Mouse (Mus musculus) adrenal gland, postnatal 14 days (tissue): ENCODE results near the gene Il1rn. TPM values are rescaled to one million over a fixed set of nuclear protein-coding genes. Genes with fewer than 3 reads are reported as not detected.

ENCODE experiments used
- DNase-seq: peaks from one replicate; pipeline ENCODE4 v3.0.0; 2021; ENCODE audit warnings: mixed read lengths
- long read RNA-seq, 2 experiments: library from polyadenylated mRNA; stranded (forward); transcript quantifications; one replicate each; pipeline ENCODE4 v2.0.0; 2021
- total RNA-seq: library from RNA; stranded (reverse); gene quantifications from 2 replicates; pipeline ENCODE4 v1.2.3, GENCODE M21; 2021

Il1rn gene
- 0.56 and 1.0 TPM in 2 replicates for total RNA-seq
- long read RNA-seq, experiment 1, result 0 reads
- long read RNA-seq, experiment 2, partial matches to known transcripts, result 0 of 2 reads
- long read RNA-seq, experiment 2, other reads (novel, unspliced or antisense), result 0 of 2 reads

DNA sequence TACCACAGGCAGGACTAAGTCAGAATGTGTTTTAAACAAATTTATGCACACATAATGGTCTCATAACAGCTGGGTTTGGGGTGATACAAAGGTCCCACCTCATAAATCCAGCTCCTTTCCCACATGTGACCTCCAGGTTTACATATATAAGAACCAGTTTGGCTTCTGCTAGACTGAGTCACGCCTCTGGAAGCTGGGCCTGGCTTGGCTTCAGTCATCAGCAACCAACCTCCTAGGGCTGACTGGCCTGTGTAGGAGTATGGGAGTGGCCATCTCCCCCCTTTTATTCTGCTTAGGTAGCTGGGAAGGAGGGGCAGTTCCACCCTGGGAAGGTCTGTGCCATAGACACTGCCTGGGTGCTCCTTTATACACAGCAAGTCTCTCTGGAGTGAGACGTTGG lies at the start of gene Il1rn:
Gene Il1rn, plus strand, starts transcription at position 309 of the 400 bp plus-strand sequence.
- no peak for DNase-seq

DNA sequence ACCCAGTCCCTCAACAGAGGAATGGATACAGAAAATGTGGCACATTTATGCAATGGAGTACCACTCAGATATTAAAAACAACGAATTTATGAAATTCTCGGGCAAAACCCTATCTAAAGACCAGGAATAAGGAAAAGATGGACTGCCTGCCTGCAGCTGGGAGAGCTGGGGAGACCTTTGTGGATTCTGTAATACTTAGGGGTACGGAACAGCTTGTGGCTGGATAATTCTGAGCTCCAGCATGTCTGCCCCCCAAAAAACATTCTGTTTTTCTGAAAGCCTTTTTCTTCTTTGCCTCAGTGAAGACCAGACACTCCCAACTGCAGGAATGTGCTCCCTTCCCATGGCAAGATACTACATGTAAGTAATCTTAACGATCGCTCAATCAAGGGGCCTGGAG lies 45.8 kb upstream of the Il1rn start, which contains the start of gene Il1f10:
Gene Il1f10, plus strand, starts transcription at position 301 of the 400 bp plus-strand sequence.
- no peak for DNase-seq

DNA sequence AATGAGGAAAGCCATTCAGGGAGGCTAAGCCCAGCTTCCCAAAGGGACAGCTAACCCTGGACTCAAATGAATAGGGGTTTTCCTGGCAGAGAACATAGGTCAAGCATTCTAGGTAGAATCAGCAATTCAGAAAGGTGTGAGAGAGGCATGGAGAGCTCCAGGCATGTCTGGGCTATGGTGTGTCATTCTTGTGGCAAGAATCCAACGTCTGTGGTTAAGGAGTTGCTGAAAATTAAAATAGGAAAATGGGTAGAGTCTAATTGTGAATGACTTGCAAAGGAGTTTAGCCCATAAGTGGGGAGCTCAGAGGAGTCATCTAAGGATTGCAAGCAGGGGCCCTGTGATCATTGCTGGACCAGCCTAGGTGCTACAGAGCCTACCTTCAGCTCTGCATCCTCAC lies 42.0 kb upstream of the Il1rn start:
- no peak for DNase-seq

DNA sequence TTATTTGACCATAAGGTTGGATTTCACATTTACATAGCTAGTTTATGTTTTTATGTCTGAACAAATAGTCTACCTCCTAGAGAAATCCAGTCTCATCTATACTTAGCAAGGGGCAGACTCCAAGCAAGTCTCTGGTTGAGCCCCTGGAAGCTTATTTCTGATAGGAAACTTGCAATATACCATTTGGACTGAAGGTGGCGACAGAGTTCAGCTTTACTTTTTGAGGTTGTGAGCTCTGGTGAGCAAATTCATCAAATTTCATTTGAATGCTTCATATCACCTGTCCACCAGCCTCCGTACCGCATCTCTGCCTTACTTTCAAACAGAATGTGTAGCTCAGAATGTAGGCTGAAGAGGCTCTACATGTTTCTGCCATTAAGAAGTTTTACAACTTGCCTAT lies 39.8 kb upstream of the Il1rn start:
- DNase-seq, result peak; percentile 47

DNA sequence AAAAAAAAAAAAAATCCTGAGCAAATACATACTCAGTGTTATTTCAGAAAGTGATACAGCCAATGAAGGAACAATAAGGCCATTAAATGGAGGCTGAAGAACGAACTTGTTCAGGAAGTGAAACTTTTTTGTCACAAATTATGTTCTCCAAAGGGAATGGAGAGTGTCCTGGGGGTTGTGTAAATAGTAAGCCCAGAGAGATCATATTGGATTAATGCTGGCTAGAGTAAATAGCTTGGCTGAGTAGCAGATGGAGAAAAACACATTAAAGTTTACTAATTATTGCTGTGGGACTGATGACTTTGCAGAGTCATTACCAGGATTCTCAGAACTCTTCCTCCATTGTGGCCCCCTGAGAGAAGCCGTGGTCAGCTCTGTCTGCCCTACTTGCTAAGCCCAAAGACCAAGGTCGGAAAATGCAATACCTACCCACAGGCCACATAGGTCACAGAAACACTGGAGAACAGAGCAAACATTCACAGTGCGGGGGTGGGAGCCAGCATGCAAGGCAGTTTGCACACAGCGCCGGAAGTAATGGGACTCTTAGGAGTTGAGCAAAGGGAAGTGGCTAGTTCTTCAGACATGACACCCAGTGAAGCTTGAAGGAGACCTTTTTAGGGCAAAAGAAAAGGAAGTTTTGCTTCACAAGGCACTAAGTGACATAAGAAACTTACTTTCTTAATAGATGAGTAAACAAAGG lies 25.2 kb upstream of the Il1rn start:
- no peak for DNase-seq

DNA sequence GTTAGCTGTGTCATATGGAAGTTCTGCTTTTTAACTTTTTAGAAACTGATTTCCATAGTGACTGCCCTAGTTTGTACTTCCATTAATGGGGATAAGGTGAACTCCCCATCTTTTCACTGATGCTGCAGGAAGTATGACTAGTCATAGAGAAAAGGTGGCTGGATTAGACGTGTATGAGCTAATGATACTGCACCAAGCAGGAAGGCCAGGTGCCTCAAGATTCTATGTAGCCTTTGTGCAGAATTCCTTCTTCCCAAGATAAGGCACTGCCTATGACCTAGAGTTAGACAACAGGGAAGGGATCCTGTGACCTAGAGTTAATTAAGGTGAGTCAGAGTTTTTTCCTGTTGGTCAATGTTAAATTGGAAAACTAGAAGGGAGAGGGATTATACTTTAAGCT lies 19.7 kb upstream of the Il1rn start:
- no peak for DNase-seq

DNA sequence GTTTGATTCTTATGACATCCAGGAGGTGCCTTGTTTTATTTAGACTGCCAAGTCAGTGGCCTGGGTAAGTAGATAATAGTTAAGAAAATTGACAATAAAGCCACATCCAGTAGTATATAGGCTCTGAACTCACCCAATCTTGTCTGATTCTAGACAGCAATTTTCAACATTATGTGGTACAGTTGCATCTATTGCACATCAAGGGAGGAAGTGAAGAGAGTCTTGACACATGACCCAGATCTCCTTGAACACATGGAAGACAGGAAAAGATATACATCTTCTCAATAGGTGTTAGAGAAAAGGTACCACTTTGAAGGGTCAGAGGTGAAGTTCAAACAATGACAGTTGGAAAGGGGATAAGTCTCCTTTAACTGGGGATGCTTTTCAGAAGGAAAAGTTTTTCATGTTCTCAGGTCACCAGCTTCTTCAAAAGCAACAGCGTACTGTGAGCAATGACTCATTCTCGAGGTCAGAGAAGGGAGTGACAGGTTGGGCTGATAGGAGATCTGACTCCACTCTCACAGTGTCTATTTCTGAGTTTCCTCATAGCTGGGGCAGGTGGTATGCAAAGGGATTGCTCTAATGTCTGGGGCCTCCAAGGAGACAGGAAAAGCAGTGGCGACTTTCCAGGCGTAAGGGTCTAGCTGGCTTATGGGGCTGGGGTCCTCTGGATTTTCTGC lies 18.6 kb upstream of the Il1rn start:
- no peak for DNase-seq

DNA sequence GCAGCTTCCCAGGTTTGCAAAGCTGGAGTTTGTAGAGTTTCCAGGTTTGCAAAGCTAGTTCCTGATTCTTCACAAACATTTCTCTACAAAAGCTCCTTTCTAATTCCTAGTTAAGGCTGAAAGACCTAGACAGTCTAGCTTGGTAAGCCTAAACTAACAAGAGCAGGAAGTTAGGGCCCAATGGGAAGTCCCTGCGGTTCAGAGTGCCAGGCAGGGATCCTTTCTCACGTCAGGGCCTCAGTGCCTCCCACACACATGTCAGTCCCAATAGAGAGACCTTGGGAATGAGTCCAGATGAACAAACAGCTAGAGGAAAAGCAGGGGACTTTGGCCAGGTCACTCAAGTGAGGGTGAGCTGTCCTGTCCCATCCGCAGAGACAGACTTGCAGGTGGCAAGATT lies 1.3 kb upstream of the Il1rn start:
- peak; percentile 36 for DNase-seq

DNA sequence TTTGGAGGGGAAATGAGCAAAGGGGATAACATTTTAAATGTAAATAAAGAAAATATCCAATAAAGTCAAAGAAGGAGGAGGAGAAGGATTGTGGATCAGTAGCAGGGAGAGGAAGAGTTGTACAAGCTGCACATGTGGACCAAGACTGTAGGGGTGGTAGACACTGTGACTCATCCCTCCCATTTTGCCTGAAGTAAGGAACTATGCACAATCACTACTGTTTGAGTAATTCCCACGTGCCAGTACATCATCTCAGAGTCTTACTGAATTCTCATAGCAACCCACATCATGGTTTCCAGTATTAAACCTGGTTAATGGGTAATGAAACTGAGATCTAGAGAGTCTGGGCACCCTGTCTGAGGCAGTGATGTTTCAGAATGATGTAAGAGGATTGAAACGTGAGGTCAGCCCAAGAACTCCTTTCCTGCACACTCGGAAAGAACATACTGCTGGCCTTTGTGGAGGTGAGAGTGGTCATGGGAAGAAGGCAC lies 4.8 kb downstream of the Il1rn start:
- DNase-seq, result no peak

DNA sequence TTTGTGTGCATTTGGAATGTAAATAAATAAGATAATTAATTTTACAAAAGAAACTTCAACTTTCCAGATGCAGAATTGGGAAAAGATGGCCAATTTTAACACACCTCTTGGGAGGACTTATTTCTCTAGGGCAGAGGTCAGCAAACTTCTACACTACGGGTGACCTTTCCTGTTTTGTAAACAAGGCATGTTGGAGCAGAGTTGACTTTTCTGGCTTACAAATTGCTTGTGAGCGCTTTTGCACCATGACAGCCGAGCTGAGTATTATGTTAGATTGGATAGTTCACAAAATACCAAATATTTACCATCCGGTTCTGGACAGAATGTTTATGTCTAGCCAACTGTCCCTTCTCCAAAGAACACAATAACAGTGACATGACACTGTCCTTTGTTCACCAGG lies 8.0 kb downstream of the Il1rn start:
- no peak for DNase-seq

DNA sequence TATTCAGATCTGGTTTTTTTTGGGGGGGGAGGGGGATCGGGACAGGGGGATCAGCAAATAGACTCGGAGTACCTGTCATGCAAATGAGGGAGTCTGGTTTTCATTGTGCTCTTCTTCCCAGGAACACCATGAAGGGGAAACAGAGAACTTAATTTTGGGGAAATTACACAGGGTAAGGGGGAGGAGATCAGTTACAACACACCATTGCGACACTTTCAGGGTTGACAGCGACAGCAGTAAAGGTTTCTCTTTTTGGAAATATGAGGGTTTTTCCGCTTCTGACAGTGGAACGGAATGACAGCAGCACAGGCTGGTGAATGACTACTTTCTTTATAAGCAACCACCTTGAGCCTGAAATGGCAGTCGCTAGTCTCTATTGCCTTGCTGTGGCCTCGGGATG lies 8.4 kb downstream of the Il1rn start:
- DNase-seq, result no peak

DNA sequence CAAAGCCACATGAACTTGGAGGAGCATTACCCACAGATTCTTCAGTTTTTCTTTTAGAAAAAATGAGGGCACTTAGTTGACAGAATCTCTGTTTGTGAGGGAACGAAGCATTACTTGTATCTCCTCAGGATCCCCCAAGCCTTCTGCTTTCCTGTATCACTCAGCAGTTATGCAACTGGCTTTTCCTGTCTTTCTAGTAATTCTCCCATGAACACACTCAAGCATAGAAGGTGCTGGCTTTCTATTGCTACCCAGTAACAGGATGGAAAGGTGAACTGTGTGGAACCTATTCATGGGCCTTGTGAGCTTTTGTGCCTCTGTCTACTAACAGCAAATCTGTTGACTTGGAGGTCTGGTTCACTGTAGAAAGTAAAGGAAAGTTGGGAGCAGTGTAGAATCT lies 11.3 kb downstream of the Il1rn start:
- no peak for DNase-seq

DNA sequence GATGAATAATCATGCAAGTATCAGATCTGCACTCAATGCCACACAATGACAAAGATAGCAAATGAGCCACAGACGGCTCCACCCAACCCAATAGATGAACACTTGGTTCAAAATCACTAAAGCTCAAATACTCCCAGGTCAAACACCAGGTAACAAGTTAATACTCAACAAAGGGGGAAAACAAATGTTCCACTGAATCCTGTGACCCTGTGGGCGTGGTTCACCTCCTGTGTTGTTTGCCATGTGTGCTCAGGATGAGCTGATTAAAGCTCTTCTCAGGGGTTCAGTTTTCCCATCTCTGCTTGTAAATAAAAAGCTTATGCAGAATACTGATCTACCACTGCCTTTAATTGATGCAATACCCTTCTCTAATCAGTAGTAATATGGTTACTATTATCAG lies 14.5 kb downstream of the Il1rn start:
- DNase-seq, result no peak

DNA sequence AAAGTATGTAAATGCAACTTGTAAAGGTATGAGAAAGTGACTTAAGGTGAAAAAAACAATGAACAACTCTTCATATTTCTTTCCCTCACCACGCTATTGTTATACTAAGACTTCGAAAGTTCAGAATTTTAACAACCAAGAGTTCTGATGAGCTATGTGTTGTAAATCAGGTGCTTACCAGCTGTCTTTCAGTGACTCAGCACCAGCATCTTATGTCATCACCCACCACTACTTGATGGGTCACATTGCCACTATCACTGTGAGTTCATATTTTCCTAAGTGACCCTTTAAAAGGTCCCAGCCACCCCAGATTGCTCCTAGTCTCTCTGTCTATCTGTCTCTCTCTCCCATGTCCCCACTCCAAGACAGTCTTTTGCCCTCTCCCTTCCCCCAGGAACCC lies 16.4 kb downstream of the Il1rn start:
- DNase-seq, result no peak

DNA sequence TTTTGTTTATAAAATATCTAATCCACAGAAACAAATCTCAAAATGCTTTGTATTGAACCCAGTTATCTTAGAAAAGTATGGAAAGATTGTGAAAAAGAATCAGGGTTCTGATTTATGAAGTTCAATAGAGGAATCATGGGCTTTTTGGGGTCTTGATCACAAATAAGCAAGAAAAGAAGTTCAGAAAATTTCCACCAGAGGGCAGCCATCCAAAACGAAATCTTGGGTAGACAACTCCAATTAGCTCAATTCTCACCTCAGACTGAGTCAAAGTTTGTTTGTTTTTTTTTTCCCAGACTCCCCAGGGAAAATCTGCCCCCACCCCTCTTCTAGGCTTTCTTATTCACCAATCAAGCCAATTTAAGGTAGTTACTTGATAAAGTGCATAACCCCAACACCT lies 21.0 kb downstream of the Il1rn start:
- DNase-seq, result peak; percentile 31

DNA sequence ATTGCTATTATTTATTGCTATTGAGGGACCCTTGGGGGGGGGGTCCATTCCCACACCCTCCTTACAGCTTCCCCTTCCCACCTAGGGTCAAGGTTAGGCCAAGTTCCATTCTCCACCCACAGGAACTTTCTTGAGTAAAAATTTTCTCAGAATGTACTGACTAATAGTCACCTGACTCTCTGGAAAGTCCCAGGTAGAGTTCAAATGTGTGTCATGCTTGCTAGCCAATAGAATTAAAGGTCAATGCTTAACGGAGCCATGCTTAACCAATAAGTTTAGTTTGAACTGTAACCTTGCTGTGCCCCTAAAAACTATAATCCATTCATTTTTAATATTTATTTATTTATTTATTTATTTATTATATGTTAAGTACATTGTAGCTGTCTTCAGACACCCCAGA lies 22.7 kb downstream of the Il1rn start:
- no peak for DNase-seq

DNA sequence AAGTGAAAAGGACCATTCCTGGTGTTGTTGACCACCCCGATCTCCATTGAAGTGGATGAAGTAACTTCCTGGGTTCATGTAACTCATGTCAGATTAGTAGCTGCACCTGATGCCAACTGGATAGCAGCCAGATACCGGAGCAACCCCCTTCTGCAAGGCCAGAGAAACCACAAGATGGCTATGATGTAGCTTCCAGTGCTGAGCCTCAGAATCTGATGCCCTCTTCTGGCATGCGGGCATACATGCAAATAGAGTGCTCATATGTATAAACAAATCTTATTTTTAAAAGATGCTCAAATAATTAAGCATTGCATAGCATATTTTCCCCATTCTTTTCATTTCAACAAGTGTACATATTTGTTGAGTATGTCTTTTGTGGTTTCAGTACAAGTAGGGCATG lies 27.2 kb downstream of the Il1rn start:
- no peak for DNase-seq

DNA sequence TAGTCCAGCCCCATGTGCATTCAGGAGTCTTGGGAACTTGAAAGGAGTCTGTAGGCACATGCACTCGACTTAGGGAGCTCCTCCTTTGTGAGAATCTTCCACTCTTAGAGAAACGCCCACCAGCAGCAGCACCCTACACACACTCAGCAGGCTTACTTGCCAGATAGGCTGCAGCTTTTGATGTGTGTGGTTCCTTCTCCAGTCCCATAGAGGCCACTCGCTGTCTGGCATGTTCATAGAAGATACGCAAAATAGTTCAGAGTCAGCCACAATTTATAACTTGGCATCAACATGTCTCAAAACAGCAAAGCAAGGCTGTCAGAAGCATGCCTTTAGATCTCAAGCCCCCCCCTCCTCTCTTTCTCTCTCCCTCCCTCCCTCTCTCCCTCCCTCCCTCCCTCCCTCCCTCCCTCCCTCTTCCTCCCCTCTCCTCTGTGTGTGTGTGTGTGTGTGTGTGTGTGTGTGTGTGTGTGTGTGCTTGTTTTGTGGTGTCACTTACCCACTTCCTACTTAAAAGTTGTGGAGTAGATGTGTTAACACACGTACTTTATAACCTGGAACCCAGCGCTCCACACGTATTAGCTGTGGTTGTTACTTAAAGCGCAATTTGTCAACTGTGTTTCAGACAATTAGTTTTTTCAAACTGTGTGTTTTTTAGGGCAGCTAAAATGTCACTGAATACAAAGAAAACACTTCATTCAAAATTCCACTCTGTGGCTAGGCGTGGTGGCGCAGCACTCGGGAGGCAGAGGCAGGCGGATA lies 29.7 kb downstream of the Il1rn start:
- DNase-seq, result no peak

DNA sequence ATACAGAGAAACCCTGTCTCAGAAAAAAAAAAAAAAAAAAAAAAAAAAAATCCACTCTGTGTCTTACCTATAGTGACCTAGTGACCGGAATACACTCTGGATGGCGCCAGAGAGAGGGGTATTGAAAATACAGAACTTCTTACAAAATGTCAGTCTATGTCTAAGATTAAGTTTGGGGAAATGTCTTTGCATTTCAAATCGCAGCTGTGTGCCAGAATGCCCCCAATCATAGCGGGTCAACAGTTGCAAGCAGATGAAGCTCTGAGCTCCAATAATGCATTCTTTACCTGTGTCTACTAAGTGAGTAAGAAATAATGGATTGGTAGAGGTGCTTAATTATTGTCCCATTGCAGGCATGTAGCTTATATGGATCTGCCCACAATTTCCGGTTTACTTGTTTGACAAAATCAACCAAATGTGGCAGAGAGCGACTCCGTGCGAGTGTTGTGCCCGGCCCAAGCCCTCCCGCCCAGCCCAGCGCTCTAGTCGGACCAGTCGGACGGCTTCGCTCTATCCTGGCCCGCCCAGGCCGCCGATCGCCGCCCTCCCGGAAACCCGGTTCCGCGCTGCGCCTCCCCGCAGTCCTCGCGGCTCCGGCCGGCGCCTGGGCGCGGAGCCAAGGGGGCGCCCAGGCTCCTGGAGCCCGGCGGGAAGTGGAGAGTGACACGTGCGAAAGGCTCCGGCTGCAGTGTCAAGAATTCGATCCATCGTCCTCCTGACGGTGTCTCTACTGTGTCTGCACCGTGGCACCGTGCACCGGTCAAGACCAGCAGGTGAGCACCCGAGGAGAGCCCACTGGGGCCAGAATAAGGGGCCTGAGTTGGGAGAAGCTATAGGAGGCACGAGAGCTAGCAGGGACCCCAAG lies 30.6 kb downstream of the Il1rn start, which contains the start of gene Psd4:
Gene Psd4, plus strand, starts transcription at position 551 of the 865 bp plus-strand sequence.
- peak; percentile 84 for DNase-seq

DNA sequence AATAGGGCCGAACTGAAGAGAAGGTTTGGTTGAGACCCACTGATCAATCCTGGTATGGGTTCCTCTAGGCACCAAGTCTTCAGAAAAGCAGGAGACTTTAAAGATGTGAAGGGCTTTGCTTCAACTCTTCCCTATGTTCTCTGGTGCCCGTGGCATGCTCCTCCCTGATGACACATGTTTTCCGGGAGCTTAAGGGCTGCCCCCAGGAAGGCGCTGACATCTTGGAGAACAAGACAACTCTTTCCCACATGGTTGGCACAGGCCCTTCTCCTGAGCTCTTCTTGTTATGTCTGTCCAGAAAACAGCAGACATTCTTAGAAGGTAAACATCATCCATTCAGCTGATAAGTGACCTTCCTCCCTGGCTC lies 31.2 kb downstream of the Il1rn start:
- DNase-seq, result no peak

DNA sequence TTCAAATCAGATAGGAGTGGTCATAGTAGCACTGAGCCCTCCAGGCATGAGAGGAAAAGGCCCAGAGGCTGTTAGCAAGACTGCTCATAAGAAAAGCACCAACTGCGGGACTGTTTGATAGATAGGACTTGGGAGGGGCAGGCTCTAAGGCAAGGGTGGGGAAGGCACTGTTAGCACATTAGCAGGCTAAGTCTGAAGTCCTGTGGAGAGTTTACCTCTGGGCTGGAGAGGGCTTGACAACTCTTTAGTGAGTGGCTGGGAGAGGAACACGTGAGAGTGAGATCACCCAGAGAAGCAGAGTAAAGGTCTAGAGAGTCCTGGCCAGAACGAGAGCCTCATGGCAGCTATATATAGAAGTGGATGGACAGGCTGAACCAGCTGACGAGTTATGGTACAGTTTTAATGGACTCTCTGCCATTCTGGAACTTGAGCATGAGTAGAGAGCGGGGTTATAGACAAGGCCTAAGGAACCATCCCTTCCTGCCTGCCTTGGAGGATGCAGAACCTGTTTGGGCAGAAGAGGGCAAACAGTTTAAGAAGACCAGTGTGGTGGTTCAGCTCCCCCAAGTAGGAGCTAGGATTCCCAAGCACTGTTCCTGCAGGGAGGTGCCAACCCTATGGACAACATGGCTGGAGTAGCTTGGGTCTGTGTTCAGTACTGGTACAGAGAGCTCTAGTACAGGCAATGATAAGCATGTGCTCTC lies 42.2 kb downstream of the Il1rn start:
- no peak for DNase-seq
